Mouse (Mus musculus) gastrocnemius, adult 2 months (tissue): Measurements from ENCODE around the gene Supt16. TPM values are rescaled to one million over a fixed set of nuclear protein-coding genes. Genes with fewer than 3 reads are reported as not detected.
A peak's percentile ranks its signal among the peaks of the same experiment; 100 is the strongest.

ENCODE experiments used
- DNase-seq: peaks from one replicate; pipeline ENCODE4 v3.0.0; 2022
- H3K27ac ChIP-seq: fragments of 200-600 bp; 2 replicates; pipeline ENCODE4 v1.8.1; 2022; ENCODE audit warnings: mild to moderate bottlenecking
- H3K4me3 ChIP-seq: fragments of 200-600 bp; 2 replicates; pipeline ENCODE4 v1.8.1; 2022; ENCODE audit warnings: mild to moderate bottlenecking, moderate library complexity
- CTCF ChIP-seq: fragments of 200-600 bp; IDR thresholded peaks from 2 replicates; pipeline ENCODE4 v1.8.1; 2022; ENCODE audit warnings: antibody characterized with exemption, mild to moderate bottlenecking, moderate library complexity
- intact Hi-C: fragments of 180-260 bp; cut with DNase I; formaldehyde crosslinking; loops from one replicate; pipeline ENCODE4 v1.15.1; 2025
- total RNA-seq, 2 experiments: library from RNA; stranded (reverse); gene quantifications; 2 replicates each; pipeline ENCODE4 v1.2.3; 2021

The Supt16 gene
- total RNA-seq, 2 experiments from 2014 or later, result 12.3 to 15.5 TPM

DNA sequence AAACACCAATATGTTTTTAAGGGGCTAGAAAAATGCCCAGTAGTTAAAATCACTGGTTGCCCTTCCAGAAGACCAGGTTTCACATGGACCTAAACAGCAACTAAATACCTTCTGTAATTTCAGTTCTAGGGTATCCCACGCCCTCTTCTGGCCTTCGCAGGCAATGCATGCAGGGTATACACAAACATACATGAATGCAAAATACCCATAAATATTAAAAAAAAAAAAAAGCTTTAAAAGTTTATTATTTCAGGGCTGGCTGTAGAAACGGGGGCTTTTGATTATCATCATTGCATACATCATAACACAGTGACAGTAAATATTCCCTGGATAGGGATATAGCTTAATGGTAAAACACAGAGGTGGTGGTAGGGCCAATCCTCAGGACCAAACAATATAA, 1.5 kb downstream of the Supt16 start:
- Histone ChIP-seq H3K27ac (no peak overlapping the region; the same call in 1 of the 2 replicates), H3K4me3 (peak overlapping the region; percentile 92)
- DNase-seq, result peak; percentile 30
- intact Hi-C loops, result loop anchor here (5.0 kb wide), 2 partner anchors 37 to 88 kb away; no protein-coding TSS in a partner anchor
- TF ChIP-seq CTCF, result peak; percentile 65

DNA sequence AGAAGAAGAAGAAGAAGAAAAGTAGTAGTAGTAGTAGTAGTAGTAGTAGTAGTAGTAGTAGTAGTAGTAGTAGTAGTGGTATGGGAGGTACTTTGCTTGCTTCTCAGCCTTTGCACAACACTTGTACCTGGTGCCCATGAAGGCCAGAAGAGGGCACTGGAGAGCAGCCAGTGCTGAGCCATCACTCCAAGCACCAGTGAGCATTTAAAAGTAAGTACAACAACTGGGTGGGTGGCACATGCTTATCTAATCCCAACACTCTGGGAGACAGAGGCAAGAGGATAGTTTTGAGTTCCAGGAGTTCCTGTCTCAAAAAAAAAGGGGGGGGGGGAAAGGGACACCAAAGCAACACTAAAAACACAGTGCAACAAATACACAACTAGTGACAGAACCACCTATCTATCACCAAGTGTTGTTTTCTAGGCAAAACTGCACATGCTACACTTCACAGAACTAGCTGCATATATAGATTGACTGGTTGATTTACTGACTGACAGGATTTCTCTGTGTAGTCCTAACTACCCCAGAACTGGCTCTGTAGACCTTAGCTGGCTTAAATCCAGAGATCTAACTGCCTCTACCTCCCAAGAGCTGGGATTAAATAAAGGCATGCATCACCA, 6.4 kb downstream of the Supt16 start:
- peak; percentile 59 for TF ChIP-seq CTCF
- H3K4me3 ChIP-seq, result no peak overlapping the region
- H3K27ac ChIP-seq, result no peak overlapping the region
- intact Hi-C loops, result no loop called here
- peak; percentile 51 for DNase-seq

DNA sequence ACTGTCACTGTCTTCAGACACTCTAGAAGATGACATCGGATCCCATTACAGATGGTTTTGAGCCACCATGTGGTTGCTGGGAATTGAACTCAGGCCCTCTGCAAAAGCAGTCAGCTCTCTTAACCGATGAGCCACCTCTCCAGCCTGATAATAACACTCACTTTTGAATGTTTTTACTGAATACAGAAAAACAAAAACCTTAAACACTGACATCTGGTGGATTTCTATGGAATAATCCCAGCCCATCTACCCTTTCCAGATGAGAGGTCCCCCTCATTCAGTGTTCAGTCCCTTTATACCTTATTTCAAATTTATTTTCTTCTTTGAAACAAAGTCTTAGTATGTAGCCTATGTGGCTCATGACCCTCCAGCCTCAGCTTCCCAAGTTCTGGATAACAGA, 7.7 kb downstream of the Supt16 start:
- no peak overlapping the region for H3K4me3 ChIP-seq
- TF ChIP-seq CTCF, result peak; percentile 34
- no peak overlapping the region for H3K27ac ChIP-seq
- DNase-seq, result no peak
- intact Hi-C loops, result no loop called here

DNA sequence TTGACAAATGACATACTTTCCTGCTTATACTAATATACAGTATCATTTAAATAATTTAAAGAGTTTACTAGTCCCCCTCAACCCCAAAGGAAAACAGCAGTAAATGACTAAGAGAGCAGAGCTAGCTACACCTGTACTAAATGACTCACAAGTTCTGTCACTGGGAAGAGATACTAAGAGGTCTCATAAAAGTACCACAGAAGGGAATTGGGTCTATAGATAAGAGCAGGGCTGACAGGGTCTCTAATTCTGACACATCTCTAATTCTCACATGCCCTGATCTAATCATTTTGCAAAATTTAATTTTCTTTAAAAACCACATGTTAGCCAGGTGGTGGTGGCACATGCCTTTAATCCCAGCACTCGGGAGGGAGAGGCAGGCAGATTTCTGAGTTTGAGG, 8.4 kb downstream of the Supt16 start:
- TF ChIP-seq CTCF, result no peak
- no peak overlapping the region for H3K4me3 ChIP-seq
- H3K27ac ChIP-seq, result no peak overlapping the region
- intact Hi-C loops, result no loop called here
- no peak for DNase-seq

DNA sequence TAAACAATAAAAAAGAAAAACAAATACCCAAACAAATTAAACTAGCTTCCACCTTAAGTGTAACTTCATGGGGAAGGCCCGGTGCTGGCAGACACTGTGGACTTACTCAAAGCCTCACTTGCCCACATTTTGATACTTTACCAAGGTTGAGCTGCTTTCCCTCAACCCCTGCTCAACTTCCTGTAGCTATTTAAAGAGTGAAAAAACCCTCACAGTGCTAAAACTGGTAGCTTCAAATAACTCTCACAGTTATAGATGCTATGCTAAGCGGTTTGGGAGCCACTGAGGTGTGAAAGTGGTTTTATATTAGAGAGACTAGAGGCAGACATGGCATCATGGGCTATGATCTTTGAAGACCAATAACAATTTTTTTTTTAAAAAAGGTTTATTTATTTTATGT, 30.6 kb downstream of the Supt16 start:
- no peak for DNase-seq
- no peak for TF ChIP-seq CTCF
- intact Hi-C loops, result no loop called here

DNA sequence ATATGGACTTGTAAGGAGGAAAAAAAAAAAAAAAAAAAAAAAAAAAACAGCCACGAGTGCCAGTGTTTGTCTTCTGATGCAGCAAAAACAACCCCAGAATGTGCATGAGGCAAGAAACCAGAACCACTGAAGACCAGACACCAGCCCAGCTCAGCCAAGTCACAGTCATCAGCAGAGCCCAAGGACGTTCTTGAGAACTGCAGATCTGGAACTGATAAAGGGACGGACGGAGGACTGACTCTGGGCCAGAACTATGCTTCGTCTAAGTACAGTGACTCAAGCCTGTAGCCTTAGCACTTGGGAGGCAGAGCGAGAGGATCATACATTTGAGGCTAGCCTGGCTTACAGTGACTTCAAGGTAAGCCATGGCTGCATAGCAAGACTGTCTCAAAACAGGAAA, 36.3 kb downstream of the Supt16 start:
- no peak for TF ChIP-seq CTCF
- no peak overlapping the region for H3K4me3 ChIP-seq
- DNase-seq, result no peak
- no peak overlapping the region for H3K27ac ChIP-seq
- intact Hi-C loops, result loop anchor here (5.0 kb wide), 1 partner anchor 51 kb away; no protein-coding TSS in a partner anchor

More for the DNA sequence above, 30.6 kb downstream of the Supt16 start:
- Histone ChIP-seq H3K4me3 (no peak overlapping the region), H3K27ac (no peak overlapping the region)

DNA sequence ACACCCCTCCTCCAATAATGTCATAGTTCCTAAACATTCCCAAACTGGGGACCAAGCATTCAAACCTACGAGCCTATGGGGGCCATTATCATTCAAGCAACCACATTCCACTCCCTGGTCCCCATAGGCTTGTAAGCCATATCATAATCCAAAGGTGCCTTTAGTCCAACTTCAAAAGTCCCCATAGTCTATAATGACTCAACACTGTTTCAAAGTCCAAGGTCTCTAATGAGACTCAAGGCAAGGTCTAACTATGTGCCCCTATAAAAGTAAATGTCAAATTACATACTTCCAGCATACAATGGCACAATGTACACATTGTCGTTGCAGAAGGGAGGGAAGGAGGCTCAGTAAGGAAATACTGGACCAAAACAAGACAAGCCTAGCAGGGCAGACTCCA, 42.2 kb downstream of the Supt16 start:
- intact Hi-C loops, result no loop called here
- Histone ChIP-seq H3K4me3 (no peak overlapping the region), H3K27ac (no peak overlapping the region)
- no peak for DNase-seq
- TF ChIP-seq CTCF, result no peak

DNA sequence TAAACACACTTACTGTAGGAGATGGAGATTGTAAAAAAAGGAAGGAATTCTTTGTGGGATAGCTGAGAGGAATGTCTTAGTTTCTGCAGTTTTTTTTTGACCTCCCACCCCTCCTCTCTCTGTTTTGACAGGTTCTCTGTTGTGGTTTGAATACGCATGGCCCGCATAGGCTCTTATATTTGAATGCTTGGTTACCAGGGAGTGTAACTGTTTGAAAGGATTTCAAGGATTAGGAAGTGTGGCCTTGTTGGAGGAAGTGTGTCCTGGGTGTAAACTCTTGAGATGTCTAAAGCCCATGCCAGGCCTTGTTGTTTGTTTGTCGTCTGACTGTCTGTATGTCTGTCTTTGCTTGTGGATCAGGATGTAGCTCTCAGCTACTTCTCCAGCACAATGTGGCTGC, 44.6 kb downstream of the Supt16 start:
- no peak for DNase-seq
- TF ChIP-seq CTCF, result no peak
- intact Hi-C loops, result no loop called here

DNA sequence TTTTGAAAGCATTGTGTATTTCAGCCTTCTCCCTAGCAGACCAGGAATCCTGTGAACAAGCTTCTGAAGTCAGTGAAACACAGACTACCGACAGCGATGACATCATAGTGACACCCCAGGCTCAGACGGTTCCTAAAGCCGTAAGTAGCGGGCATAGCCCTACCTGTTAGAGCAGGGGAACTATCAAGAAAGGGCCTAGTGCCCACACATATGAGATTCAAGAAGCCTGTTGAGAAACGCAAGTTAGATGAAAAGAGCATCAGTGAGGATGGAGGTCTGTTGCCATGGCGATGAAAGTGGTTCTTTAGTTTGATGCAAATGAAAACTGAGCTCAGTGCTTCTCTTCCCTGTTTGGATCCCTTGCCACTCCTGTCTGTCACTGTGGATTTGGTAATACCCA, 45.0 kb downstream of the Supt16 start:
- DNase-seq, result no peak
- intact Hi-C loops, result no loop called here
- no peak for TF ChIP-seq CTCF
- Histone ChIP-seq H3K27ac (no peak overlapping the region), H3K4me3 (no peak overlapping the region)

More for the DNA sequence above, 44.6 kb downstream of the Supt16 start:
- no peak overlapping the region for H3K4me3 ChIP-seq
- H3K27ac ChIP-seq, result no peak overlapping the region

DNA sequence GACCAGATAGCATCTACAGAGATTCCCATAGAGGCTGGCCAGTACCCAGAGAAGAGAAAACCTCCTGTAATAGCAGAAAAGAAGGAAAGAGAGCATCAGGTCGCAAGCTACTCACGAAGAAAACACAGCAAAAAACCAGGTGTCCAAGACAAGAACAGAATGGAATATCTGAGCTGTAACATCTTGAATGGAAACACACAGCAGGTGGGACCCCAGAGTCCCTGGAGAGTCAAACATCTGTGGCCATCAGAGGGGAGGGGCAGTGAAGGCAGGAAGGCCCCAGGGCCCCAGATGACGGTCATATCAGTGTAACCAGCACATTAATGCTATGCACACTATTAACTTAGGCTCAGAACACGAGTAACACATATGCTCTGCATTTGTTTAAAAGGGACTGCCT, 47.3 kb downstream of the Supt16 start:
- Histone ChIP-seq H3K27ac (no peak overlapping the region), H3K4me3 (no peak overlapping the region)
- TF ChIP-seq CTCF, result no peak
- no peak for DNase-seq
- intact Hi-C loops, result no loop called here

DNA sequence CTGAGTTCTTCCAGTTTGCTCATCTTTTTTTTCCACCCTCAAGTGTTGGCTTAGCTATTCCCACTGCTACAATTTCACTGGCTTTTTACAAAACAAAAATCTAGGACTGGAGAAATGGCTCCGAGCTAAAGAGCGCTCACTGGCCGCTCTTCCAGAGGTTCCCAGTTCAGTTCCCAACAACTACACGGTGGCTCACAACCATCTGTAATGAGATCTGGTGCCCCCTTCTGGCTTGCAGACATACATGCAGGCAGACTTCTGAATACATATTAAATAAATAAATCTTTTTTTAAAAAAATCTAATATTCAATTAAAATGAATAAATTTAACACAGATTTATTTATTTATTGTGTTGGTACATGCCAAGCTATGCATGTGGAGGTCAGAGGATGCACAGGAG, 50.7 kb downstream of the Supt16 start:
- no peak overlapping the region for H3K4me3 ChIP-seq
- peak; percentile 47 for TF ChIP-seq CTCF
- intact Hi-C loops, result no loop called here
- DNase-seq, result no peak
- no peak overlapping the region for H3K27ac ChIP-seq

DNA sequence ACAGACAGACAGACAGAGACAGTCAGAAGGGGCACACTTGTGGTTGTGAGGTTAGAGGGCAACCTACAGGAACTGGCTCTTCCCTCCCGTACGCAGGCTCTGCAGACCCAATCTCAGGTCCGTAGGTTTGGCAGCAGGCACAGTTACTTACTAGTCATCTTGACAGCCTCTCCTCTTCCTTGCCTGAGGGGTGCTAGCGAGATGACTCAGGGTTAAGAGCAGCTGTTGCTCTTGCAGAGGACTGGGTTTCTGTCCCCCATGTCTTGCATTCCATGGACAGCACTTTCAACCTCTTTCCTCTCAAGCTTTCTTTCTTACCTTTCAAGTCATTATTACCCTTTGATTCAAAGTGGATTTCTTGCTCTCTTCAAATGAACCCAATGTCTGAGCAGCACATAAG, 53.1 kb downstream of the Supt16 start:
- intact Hi-C loops, result no loop called here
- DNase-seq, result no peak
- no peak for TF ChIP-seq CTCF
- no peak overlapping the region for H3K4me3 ChIP-seq
- no peak overlapping the region for H3K27ac ChIP-seq

DNA sequence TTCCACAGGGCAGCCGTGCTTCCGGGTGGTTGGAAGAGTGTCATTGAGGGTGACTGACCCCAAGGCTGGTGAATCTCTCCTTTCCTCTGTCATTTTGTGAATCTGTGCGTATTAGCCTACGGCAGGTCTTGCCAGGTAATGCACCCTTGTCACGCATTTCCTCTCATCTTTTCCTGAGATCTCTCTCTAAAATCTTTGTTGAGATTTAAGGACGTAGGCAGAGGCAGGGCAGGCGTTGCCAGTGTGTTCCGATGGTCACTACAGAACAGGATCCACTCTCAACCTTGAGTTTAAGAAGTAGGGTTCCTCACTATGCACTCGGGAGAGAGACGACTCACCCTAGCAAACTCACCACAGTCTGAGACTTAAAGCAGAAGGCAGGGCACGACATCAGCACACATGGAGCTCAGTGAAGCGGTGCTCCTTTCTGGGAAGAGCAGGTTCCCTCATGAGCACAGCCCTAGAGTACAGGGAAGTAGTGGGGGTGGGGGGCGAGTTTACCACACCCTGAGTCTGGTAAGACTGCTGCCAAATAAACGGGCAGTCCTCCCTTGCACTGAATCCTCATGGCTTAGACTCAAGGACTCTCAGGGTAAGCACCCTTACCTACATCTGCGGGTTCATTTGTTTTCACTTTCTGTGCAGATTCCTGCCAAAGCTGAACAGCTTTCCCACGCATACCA, 55.6 kb downstream of the Supt16 start:
- intact Hi-C loops, result no loop called here
- Histone ChIP-seq H3K4me3 (peak overlapping the region; percentile 41), H3K27ac (no peak overlapping the region)
- DNase-seq, result no peak
- no peak for TF ChIP-seq CTCF
